Mouse (Mus musculus) left cerebral cortex, postnatal 36 days (tissue): Measurements from ENCODE around the gene Eras. TPM values are rescaled to one million over a fixed set of nuclear protein-coding genes. Genes with fewer than 3 reads are reported as not detected.
A peak's percentile ranks its signal among the peaks of the same experiment; 100 is the strongest.
"Not testable (repeated sequence)": the region's sequence is repeated elsewhere in the genome, so short reads cannot be mapped to it uniquely, and the experiment has no call there.

Experiments used
- DNase-seq, 2 experiments: peaks; one replicate each; pipeline ENCODE4 v3.0.0; 2021 to 2022; ENCODE audit warnings: low spot score in 2 of 2, mixed read lengths in 1 of 2
- intact Hi-C: fragments of 180-260 bp; cut with DNase I; formaldehyde crosslinking; loops from one replicate; pipeline ENCODE4 v1.15.1; 2025
- total RNA-seq, 2 experiments: library from RNA; stranded (reverse); gene quantifications; 2 replicates each; pipeline ENCODE4 v1.2.3; 2021

Eras gene
- total RNA-seq, 2 experiments from 2014 or later = not detected

GRCm38 (mm10) chrX:7919601-7920383, 8.6 kb downstream of the Eras start, which contains the start of gene Pcsk1n:
Pcsk1n (plus strand) TSS chrX:7919822.
- DNase-seq = peak; percentile 43 to 55
- intact Hi-C loops = loop anchor here (5.0 to 10.0 kb wide), 2 partner anchors 98 to 205 kb away; partner anchors contain the start of gene Glod5

DNA sequence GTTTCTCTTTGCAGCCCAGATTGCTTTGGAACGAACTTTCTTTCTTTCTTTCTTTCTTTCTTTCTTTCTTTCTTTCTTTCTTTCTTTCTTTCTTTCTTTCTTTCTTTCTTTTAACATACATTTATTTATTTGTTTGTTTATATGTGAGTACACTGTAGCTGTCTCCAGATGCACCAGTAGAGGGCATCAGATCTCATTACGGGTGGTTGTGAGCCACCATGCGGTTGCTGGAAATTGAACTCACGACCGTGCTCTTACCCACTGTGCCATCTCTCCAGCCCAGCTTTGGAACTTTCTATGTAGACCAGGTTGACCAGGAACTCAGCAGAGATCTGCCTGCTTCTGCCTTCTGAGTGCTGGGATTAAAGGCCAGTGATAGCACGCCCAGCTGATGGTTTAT, 10.4 kb downstream of the Eras start:
- intact Hi-C loops = loop anchor here (5.0 kb wide), 1 partner anchor 99 kb away; the partner anchor contains the start of gene Glod5
- DNase-seq = not testable (repeated sequence)

GRCm38 (mm10) chrX:7915669-7916068, 12.7 kb downstream of the Eras start:
- intact Hi-C loops = loop anchor here (5.0 kb wide), 1 partner anchor 102 kb away; the partner anchor contains the start of gene Glod5
- not testable (repeated sequence) for DNase-seq

DNA sequence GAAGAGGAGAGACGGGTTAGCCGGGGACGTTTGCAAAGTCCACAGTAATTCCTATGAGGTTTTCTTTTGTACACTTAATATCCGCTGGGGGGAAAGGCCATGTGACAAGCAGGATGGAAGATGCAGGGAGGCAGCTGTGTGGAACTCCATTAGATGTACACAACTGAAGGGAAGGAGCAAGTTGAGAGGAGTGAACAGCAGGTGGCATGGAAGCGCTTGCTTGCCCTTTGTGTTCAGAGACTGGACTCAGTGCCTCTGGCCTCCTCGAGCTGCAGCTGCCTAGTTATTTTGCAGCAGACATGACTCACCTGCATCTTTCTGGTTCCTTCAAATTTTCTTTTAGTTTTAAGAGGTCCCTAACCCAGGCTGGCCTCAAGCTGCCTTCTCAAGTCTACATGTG, 17.9 kb downstream of the Eras start:
- intact Hi-C loops = no loop called here
- DNase-seq = no peak

DNA sequence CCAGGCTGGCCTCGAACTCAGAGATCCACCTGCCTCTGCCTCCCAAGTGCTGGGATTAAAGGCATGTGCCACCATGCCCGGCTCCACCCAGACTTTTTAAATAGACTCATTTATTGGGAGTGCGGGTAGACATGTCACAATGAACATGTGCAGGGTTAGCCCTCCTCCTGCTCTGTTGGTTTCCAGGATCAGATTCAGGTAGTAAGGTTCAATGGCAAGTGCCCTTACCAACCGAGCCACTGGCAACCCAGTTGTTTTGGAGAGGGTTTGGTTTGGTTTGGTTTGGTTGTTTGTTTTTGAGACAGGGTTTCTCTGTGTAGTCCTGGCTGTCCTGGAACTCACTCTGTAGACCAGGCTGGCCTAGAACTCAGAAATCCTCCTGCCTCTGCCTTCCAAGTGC, 19.2 kb downstream of the Eras start, which contains the start of gene Gm10490:
Gene Gm10490, plus strand, starts transcription at position 301 of the 400 bp plus-strand sequence.
- intact Hi-C loops, DNase-seq: not testable (repeated sequence)

DNA sequence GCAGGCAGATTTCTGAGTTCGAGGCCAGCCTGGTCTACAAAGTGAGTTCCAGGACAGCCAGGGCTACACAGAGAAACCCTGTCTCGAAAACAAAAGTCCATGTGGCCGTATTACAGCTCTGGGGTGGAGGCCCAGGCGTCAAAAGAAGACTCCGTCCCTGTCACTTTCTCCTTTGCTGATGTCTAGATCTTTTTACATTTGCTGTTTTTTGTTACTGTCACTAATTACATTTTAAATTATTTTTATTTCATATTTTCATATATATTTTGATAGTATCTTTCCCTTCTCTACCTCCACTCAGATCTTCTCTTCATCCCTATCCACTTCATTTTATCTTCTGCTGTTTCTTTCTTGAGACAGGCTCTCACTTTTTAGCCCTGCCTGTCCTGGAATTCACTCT, 20.7 kb downstream of the Eras start, which contains the start of gene Gm10491:
Gene Gm10491, minus strand, starts transcription at position 101 of the 400 bp plus-strand sequence.
- intact Hi-C loops = no loop called here
- DNase-seq = no peak

DNA sequence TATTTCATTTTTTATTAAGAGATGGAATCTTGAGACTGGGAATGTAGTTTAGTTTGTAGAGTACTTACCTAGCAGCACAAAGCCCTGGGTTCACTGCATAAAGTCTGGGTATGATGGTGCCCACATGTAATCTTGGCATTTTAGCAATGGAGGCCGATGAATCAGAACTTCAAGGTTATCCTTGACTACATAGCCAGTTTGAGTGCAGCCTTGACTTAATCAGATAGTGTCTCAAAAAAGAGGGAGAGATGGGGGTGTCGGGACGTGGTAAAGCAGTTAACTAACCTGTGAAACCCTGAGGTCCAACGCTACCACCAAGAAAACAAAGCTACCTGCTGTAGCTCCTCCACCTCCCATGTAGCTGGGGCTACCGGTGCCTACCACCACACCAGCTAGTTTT, 24.0 kb downstream of the Eras start:
- no peak for DNase-seq
- intact Hi-C loops = no loop called here

- DNase-seq = peak; percentile 85 to 86
- intact Hi-C loops = no loop called here
These were observed 29.2 kb downstream of the Eras start, which contains the start of the genes Pqbp1 and Timm17b for GRCm38 (mm10) chrX:7898880-7899874. Pqbp1 (minus strand) TSS chrX:7899269. Timm17b (plus strand) TSS chrX:7899357.

- no peak for DNase-seq
- intact Hi-C loops = no loop called here
These were observed 30.2 kb downstream of the Eras start for GRCm38 (mm10) chrX:7898211-7898610.

- intact Hi-C loops = no loop called here
These were observed 44.4 kb downstream of the Eras start, which contains the start of gene Slc35a2 for GRCm38 (mm10) chrX:7883841-7884567. Slc35a2 (plus strand) TSS chrX:7884028.

GRCm38 (mm10) chrX:7879819-7880218, 48.6 kb downstream of the Eras start:
- DNase-seq = peak; percentile 58 to 59
- intact Hi-C loops = no loop called here

More at GRCm38 (mm10) chrX:7883841-7884567, 44.4 kb downstream of the Eras start, which contains the start of gene Slc35a2:
- peak; percentile 79 to 81 for DNase-seq

- peak; percentile 31 to 32 for DNase-seq
- intact Hi-C loops = no loop called here
These were observed 49.9 kb downstream of the Eras start for GRCm38 (mm10) chrX:7878495-7878894.

- intact Hi-C loops = no loop called here
- DNase-seq = peak; percentile 81 to 83
These were observed 50.4 kb downstream of the Eras start, which contains the start of gene Pim2 for GRCm38 (mm10) chrX:7878007-7878419. Pim2 (plus strand) TSS chrX:7878262.

Other genes with a start within 250 kb of the Eras start
- gene Magix, start 247.4 kb downstream of the Eras start, total RNA-seq = under 1 TPM; 0.17 to 0.41 TPM
- gene Gpkow, start 231.5 kb downstream of the Eras start, total RNA-seq = 10 to 100 TPM; 34.8 to 35.7 TPM
- 10 to 100 TPM; 64.0 to 64.3 TPM for gene Wdr45, start 214.3 kb downstream of the Eras start, total RNA-seq
- gene Gm45208, start 206.4 kb downstream of the Eras start, total RNA-seq = not detected
- gene Praf2, start 200.2 kb downstream of the Eras start, total RNA-seq = 100 to 1,000 TPM in 1 of 2 experiments, 10 to 100 TPM in 1; 91.1 to 103 TPM
- 10 to 100 TPM; 22.8 to 24.8 TPM for gene Ccdc120, start 177.7 kb downstream of the Eras start, total RNA-seq
- gene Tfe3, start 166.0 kb downstream of the Eras start, total RNA-seq = 10 to 100 TPM; 32.5 to 33.8 TPM
- 100 to 1,000 TPM in 1 of 2 experiments, 10 to 100 TPM in 1; 90.3 to 118 TPM for gene Gripap1, start 138.8 kb downstream of the Eras start, total RNA-seq
- 1 to 10 TPM; 8.2 to 9.3 TPM for gene Kcnd1, start 106.3 kb downstream of the Eras start, total RNA-seq
- 10 to 100 TPM; 79.5 to 82.3 TPM for gene Otud5, start 87.2 kb downstream of the Eras start, total RNA-seq
- 10 to 100 TPM; 50.7 to 52.1 TPM for gene Pim2, start 50.3 kb downstream of the Eras start, total RNA-seq
- gene Slc35a2, start 44.6 kb downstream of the Eras start, total RNA-seq = 10 to 100 TPM; 41.3 to 44.5 TPM
- 10 to 100 TPM; 76.0 to 89.2 TPM for gene Pqbp1, start 29.3 kb downstream of the Eras start, total RNA-seq
- gene Timm17b, start 29.2 kb downstream of the Eras start, total RNA-seq = 10 to 100 TPM; 24.5 to 24.8 TPM
- gene Gm10491, start 20.8 kb downstream of the Eras start, total RNA-seq = not detected
- not detected for gene Gm10490, start 19.1 kb downstream of the Eras start, total RNA-seq
- gene Pcsk1n, start 8.8 kb downstream of the Eras start, total RNA-seq = 100 to 1,000 TPM; 432 to 536 TPM
- gene Hdac6, start 19.3 kb upstream of the Eras start, total RNA-seq = 10 to 100 TPM; 42.8 to 57.2 TPM
- not detected for gene Gata1, start 49.5 kb upstream of the Eras start, total RNA-seq
- gene Glod5, start 89.9 kb upstream of the Eras start, total RNA-seq = under 1 TPM in 1 of 2 experiments, not detected in 1; 0.69 TPM
- 10 to 100 TPM; 28.3 TPM for gene Suv39h1, start 146.2 kb upstream of the Eras start, total RNA-seq
- 1 to 10 TPM; 1.5 to 1.6 TPM for gene Was, start 161.9 kb upstream of the Eras start, total RNA-seq
- gene Wdr13, start 204.3 kb upstream of the Eras start, total RNA-seq = 100 to 1,000 TPM; 203 TPM
- gene Rbm3, start 217.3 kb upstream of the Eras start, total RNA-seq = 100 to 1,000 TPM; 124 to 126 TPM
- 10 to 100 TPM; 15.9 to 16.8 TPM for gene Tbc1d25, start 247.6 kb upstream of the Eras start, total RNA-seq